In genomic region chr7:67145748-67146147, GRCm38 (mm10) we compare ENCODE assay signal across 12 mouse cellular contexts.
DNase-seq lines count a peak whose midpoint lies in the region; ATAC-seq and TF ChIP-seq lines count a peak whose summit lies in the region.
"Had no signal": no experiment of that assay in that cellular context is flagged by ENCODE, and none has a peak within 500 bp of the region (broad histone marks: within the 10 kb centered on the region; RNA-seq: fewer than 3 reads in every experiment).

No protein-coding gene starts in this region.

- no peaks in the 10 kb centered on the region for H3K27me3 ChIP-seq in kidney, adult 2 months (replicated peaks; ENCODE audit: control insufficient read depth, insufficient read depth, low read length)
- H3K27me3 ChIP-seq in kidney, embryonic 15.5 days: no peaks in the 10 kb centered on the region
- no peaks in the 10 kb centered on the region for H3K27me3 ChIP-seq in limb, embryonic 12.5 days
- H3K27me3 ChIP-seq in intestine, postnatal 0 days (replicated peaks; ENCODE audit: control insufficient read depth, insufficient read depth, low read length): no peaks in the 10 kb centered on the region
- H3K27me3 ChIP-seq: neural tube, embryonic 13.5 days had no signal

- H3K27ac ChIP-seq in kidney, adult 2 months (ENCODE audit: insufficient read depth, low read depth, low read length): no peak overlapping the region
- H3K27ac ChIP-seq in kidney, embryonic 15.5 days: no peak overlapping the region
- H3K27ac ChIP-seq in limb, embryonic 12.5 days: peak overlapping the region; percentile 93
- H3K27ac ChIP-seq in intestine, postnatal 0 days (ENCODE audit: low read depth, low read length): no peak overlapping the region
- H3K27ac ChIP-seq: neural tube, embryonic 13.5 days had no signal

- H3K9me3 ChIP-seq in kidney, embryonic 15.5 days (replicated peaks): no peaks in the 10 kb centered on the region
- H3K9me3 ChIP-seq in limb, embryonic 12.5 days: no peaks in the 10 kb centered on the region
- H3K9me3 ChIP-seq in intestine, postnatal 0 days (ENCODE audit: control insufficient read depth): no peaks in the 10 kb centered on the region
- H3K9me3 ChIP-seq: neural tube, embryonic 13.5 days had no signal

- H3K9ac ChIP-seq in kidney, embryonic 15.5 days: no peak overlapping the region
- peak overlapping the region; percentile 23; the same call in 1 of the 2 replicates for H3K9ac ChIP-seq in limb, embryonic 12.5 days (replicated peaks)
- H3K9ac ChIP-seq in intestine, postnatal 0 days (ENCODE audit: low read depth, low read length): no peak overlapping the region
- H3K9ac ChIP-seq: neural tube, embryonic 13.5 days had no signal

- no peak for ATAC-seq in kidney, embryonic 15.5 days (replicated peaks; ENCODE audit: low FRiP score)
- peak; percentile 20; the same call in 1 of the 2 replicates for ATAC-seq in limb, embryonic 12.5 days (ENCODE audit: insufficient number of reproducible peaks, insufficient read depth, low FRiP score, low TSS enrichment, low read depth)
- no peak for ATAC-seq in intestine, postnatal 0 days

- no peak for TF ChIP-seq POLR2A in kidney, adult 2 months (IDR thresholded peaks at IDR 0.05; ENCODE audit: low read depth, low read length)

- no peak overlapping the region for H3K4me2 ChIP-seq in kidney, embryonic 15.5 days
- H3K4me2 ChIP-seq in limb, embryonic 12.5 days: peak overlapping the region; percentile 21
- H3K4me2 ChIP-seq in intestine, postnatal 0 days (replicated peaks; ENCODE audit: low read depth): no peak overlapping the region
- H3K4me2 ChIP-seq: neural tube, embryonic 13.5 days had no signal

- DNase-seq in kidney, adult 2 months: peak; percentile 20
- DNase-seq in MN1 (ENCODE audit: low spot score) (peak; percentile 45), liver (no peak)
- DNase-seq in adrenal gland, postnatal 14 days: peak; percentile 70
- no peak for DNase-seq in layer of hippocampus, adult 18-20 months (ENCODE audit: low spot score in 2 of 2)
- DNase-seq: layer of hippocampus, postnatal 36 days; spleen, adult 18-20 months had no signal

- no peak for TF ChIP-seq CTCF in kidney, adult 2 months (conservative IDR thresholded peaks at IDR 0.05; ENCODE audit: insufficient read depth, insufficient read length, low read depth, low read length)
- TF ChIP-seq CTCF in intestine, postnatal 0 days (IDR thresholded peaks at IDR 0.05; ENCODE audit: low read depth): no peak

- no peak overlapping the region for H3K4me3 ChIP-seq in kidney, adult 2 months (ENCODE audit: insufficient read depth, low read depth, low read length)
- H3K4me3 ChIP-seq in kidney, embryonic 15.5 days (replicated peaks): no peak overlapping the region
- no peak overlapping the region for H3K4me3 ChIP-seq in limb, embryonic 12.5 days (replicated peaks)
- H3K4me3 ChIP-seq in intestine, postnatal 0 days (ENCODE audit: low read depth, low read length): no peak overlapping the region
- H3K4me3 ChIP-seq: neural tube, embryonic 13.5 days had no signal

- H3K36me3 ChIP-seq in kidney, adult 2 months (ENCODE audit: control insufficient read depth, insufficient read depth, low read length): no peaks in the 10 kb centered on the region
- no peaks in the 10 kb centered on the region for H3K36me3 ChIP-seq in kidney, embryonic 15.5 days
- H3K36me3 ChIP-seq in limb, embryonic 12.5 days: peaks cover 4% of the 10 kb centered on the region; the same call in 1 of the 2 replicates
- H3K36me3 ChIP-seq in intestine, postnatal 0 days (ENCODE audit: control insufficient read depth, insufficient read depth): no peaks in the 10 kb centered on the region
- H3K36me3 ChIP-seq: G1E; neural tube, embryonic 13.5 days had no signal

- H3K4me1 ChIP-seq in kidney, adult 2 months (ENCODE audit: control insufficient read depth, insufficient read depth, low read length): no peaks in the 10 kb centered on the region
- peaks cover 8% of the 10 kb centered on the region for H3K4me1 ChIP-seq in kidney, embryonic 15.5 days
- H3K4me1 ChIP-seq in limb, embryonic 12.5 days (replicated peaks): peaks cover 69% of the 10 kb centered on the region
- H3K4me1 ChIP-seq in intestine, postnatal 0 days (replicated peaks; ENCODE audit: control insufficient read depth, insufficient read depth, low read length): no peaks in the 10 kb centered on the region

- 57% methylated on average over 7 of the region's 7 CpGs for WGBS in kidney, adult 2 months
- 73% methylated on average over 7 of the region's 7 CpGs for WGBS in kidney, embryonic 15.5 days
- WGBS in limb, embryonic 12.5 days: 39% methylated on average over 7 of the region's 7 CpGs
- 52% methylated on average over 7 of the region's 7 CpGs for WGBS in intestine, postnatal 0 days

Comparison
In these comparisons a context has a peak if more than half of its experiments do, and no peak if none do; other contexts are left out.
1. DNase-seq: peak in kidney, adult 2 months (single experiment), MN1 (single experiment) and adrenal gland, postnatal 14 days (single experiment); none in layer of hippocampus, adult 18-20 months (0 of 2) and liver (single experiment).